Mouse (Mus musculus) embryo, embryonic 10 days (tissue): Measurements from ENCODE around the gene Car2.

Experiments used
- DNase-seq: peaks from one replicate; pipeline ENCODE4 v3.0.0-alpha.2; 2015; ENCODE audit warnings: low spot score

Car2 gene

DNA sequence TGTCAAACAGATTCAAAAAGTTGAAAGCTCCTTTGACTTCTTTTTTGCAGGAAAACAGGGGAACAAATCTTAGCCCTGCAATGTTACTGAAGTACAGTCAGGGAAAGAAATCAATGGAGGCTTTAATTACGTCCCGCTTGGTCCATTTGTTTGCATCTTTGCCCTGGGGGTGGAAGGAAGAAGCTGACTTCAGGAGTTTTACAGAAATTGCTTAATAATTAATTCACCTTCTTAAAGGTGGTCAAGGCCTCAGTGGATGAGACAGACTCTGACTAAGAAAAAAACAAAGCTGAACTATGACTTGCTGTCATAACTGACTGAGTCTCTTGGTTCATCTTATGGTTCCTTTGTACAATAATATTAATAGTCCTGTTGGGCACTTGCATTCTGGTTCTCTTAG is 59.6 kb downstream of the Car2 start:
- DNase-seq = no peak

DNA sequence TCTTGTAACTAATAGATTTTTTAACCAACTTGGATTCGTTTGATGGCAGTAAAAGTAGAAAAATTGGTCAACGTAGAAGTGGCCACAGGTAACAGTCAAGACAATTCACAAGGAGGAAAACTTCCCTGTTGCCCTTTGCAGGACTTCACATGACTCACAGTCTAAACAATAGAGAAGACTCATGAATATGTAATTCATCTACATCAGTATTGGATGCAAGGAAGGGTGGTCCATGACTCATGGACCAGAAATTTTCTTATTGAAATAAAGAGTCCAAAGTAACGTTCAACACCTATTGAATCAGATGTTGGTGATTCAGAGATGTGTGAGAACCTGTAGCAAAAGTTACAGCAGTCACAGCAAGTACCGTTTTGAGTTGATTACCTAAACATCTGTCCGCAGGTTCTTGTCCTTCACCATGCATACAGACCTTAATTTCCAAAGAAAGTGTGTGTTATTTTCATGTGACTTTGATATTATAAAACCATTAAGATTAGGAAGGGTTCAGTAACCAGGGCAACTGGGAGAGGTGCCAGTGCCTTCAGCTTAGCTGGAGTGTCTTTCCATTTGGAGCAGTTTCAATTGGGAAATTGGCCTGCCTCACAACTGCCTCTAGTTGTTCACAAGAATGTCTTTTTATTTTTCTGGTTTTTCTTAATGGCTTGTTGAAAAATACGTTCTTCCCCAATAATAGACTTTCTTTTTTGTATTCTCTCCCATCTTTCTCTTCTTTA is 62.2 kb downstream of the Car2 start:
- DNase-seq = no peak

DNA sequence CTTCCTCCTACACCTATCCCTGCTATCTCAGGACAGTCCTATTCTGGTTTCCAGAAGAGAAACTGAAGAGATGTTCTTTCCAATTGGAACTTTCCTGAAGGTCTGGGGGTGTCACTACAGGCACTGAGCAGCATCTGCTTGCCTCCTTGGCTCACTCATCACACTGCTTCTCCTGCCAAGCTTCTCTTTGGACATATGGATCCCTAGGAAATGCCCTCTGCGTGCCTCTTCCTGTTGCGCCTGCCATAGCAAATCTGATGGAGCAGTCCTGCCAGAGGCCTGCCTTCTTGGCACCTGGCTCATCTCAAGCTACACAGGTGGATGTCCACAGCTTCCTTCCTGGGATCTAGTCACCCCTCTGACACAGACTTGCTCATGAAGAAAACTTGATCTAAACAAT is 64.0 kb downstream of the Car2 start:
- DNase-seq = no peak
